Mouse (Mus musculus) forebrain, embryonic 16.5 days (tissue): ENCODE results near the gene Olfr1442. TPM values are rescaled to one million over a fixed set of nuclear protein-coding genes. Genes with fewer than 3 reads are reported as not detected.
"Not testable (repeated sequence)": the region's sequence is repeated elsewhere in the genome, so short reads cannot be mapped to it uniquely, and the experiment has no call there.

Experiments used
- ATAC-seq: fragments of 200-750 bp; cut with Nextera tagmentation; 2 replicates; pipeline ENCODE4 v1.8.0; 2017; ENCODE audit warnings: mild to moderate bottlenecking, moderate library complexity
- H3K27ac ChIP-seq: fragments of 300-500 bp; sonication (generic); 2 replicates; pipeline ENCODE4 v1.5.1; 2014; ENCODE audit warnings: low read length, control low read depth
- H3K27me3 ChIP-seq: fragments of 300-500 bp; sonication (generic); replicated peaks from 2 replicates; pipeline ENCODE4 v1.6.1; 2014; ENCODE audit warnings: low read length; ENCODE audit not compliant: control insufficient read depth, insufficient read depth
- H3K36me3 ChIP-seq: fragments of 300-500 bp; sonication (generic); 2 replicates; pipeline ENCODE4 v1.6.1; 2014; ENCODE audit not compliant: control insufficient read depth, insufficient read depth
- H3K4me1 ChIP-seq: fragments of 300-500 bp; sonication (generic); replicated peaks from 2 replicates; pipeline ENCODE4 v1.6.1; 2014; ENCODE audit warnings: low read length; ENCODE audit not compliant: control insufficient read depth, insufficient read depth
- H3K4me2 ChIP-seq: fragments of 300-500 bp; sonication (generic); 2 replicates; pipeline ENCODE4 v1.6.1; 2014; ENCODE audit warnings: mild to moderate bottlenecking, low read length, control low read depth
- H3K4me3 ChIP-seq: fragments of 300-500 bp; sonication (generic); replicated peaks from 2 replicates; pipeline ENCODE4 v1.5.1; 2014; ENCODE audit warnings: mild to moderate bottlenecking, low read length, control low read depth
- H3K9ac ChIP-seq: fragments of 300-500 bp; sonication (generic); replicated peaks from 2 replicates; pipeline ENCODE4 v1.6.1; 2014; ENCODE audit warnings: low read depth, low read length, control low read depth
- H3K9me3 ChIP-seq: fragments of 300-500 bp; sonication (generic); 2 replicates; pipeline ENCODE4 v1.6.1; 2016; ENCODE audit warnings: low read length; ENCODE audit not compliant: control insufficient read depth
- WGBS: fragments of 180-500 bp; shearing (Covaris S2); extraction: QIAGEN DNeasy Blood & Tissue Kit; methylation state at CpG from one replicate; pipeline ENCODE4 v1.1.7; 2014; 5-methylcytosine and 5-hydroxymethylcytosine counted together
- polyA plus RNA-seq: library from polyadenylated mRNA; unstranded; fragments of >200 nt; fragmentation: Nextera tagmentation; extraction: Ambion mirVana; gene quantifications from 2 replicates; pipeline ENCODE4 v1.2.1, GENCODE M21; 2015

Olfr1442 gene
- polyA plus RNA-seq, 1 experiment from 2014 or later = not detected

DNA sequence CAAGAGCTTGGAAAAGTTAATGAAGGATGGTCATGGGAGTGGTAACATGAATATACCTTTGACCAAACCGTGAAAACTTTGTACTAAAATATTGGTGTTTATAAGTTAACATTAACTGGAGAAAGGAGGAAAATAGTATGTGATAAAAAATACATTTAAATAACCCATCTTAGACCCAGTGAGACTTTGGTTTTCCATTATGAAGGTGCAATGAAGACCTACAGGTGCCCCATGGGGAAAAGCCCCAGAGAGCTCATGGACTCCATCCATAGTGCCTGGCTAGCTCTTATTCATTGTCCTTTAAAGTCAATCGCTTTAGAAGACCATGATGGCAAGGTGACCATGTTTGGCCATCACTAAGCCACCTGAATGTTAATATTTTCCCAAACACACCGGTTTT lies 7.6 kb downstream of the Olfr1442 start, which contains the start of gene Olfr1443:
Gene Olfr1443, plus strand, starts transcription at position 301 of the 400 bp plus-strand sequence.
- 75% methylated on average over 3 of the region's 3 CpGs for WGBS
- no peak within 1 kb of the TSS for H3K4me3 ChIP-seq

DNA sequence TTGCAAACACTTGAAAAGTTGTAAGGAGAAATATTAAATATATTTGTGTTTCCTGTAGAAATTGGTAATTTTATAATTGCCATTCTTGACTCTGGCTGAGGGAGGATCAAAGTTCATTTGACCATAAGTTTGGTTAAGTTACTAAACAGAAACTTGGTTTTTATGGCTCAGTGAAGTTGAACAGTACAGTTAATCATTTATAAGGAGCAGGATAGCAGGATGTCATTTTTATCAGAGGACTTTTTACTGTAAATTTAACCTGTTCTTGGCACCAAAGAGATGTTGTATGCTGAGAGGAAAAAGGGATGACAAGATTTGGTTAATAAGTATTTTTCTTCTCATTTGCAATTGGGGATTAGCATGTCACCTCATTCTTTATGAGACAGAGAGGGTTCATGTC lies 14.4 kb downstream of the Olfr1442 start:
- Histone ChIP-seq H3K9me3 (no peaks in the 10 kb centered on the region), H3K27me3 (no peaks in the 10 kb centered on the region), H3K27ac (no peak overlapping the region), H3K4me1 (no peaks in the 10 kb centered on the region), H3K4me2 (no peak overlapping the region), H3K4me3 (no peak overlapping the region), H3K9ac (no peak overlapping the region), H3K36me3 (no peaks in the 10 kb centered on the region)
- no peak for ATAC-seq

More for the DNA sequence above, 7.6 kb downstream of the Olfr1442 start, which contains the start of gene Olfr1443:
- no peaks in the 10 kb centered on the region for H3K9me3 ChIP-seq
- H3K27me3 ChIP-seq = no peaks in the 10 kb centered on the region
- H3K4me1 ChIP-seq = no peaks in the 10 kb centered on the region
- no peak within 1 kb of the TSS for H3K4me2 ChIP-seq
- no peaks in the 10 kb centered on the region for H3K36me3 ChIP-seq
- H3K27ac ChIP-seq = no peak within 1 kb of the TSS
- no peak for ATAC-seq
- H3K9ac ChIP-seq = no peak within 1 kb of the TSS

DNA sequence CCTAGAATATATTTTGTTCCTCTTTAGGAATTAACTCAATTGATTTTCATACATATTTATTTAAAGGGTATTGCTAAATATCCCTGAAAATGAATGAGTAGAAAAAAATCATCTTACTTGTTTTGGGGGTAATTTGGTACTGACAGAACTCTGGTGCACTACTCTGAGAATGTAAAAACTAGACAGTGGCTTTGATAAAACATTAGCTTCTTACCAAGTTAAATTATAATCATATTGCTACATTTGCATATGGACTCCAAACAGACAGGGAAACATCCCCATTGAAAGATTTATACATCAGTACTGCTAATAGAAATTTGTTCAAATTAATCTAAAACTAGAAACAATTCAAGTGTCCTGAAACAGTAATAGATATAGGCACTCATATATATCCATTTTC lies 15.0 kb downstream of the Olfr1442 start:
- ATAC-seq = no peak
- Histone ChIP-seq H3K36me3 (no peaks in the 10 kb centered on the region), H3K4me2 (no peak overlapping the region), H3K9ac (no peak overlapping the region), H3K9me3 (no peaks in the 10 kb centered on the region), H3K27me3 (no peaks in the 10 kb centered on the region), H3K4me1 (no peaks in the 10 kb centered on the region), H3K27ac (no peak overlapping the region), H3K4me3 (no peak overlapping the region)

DNA sequence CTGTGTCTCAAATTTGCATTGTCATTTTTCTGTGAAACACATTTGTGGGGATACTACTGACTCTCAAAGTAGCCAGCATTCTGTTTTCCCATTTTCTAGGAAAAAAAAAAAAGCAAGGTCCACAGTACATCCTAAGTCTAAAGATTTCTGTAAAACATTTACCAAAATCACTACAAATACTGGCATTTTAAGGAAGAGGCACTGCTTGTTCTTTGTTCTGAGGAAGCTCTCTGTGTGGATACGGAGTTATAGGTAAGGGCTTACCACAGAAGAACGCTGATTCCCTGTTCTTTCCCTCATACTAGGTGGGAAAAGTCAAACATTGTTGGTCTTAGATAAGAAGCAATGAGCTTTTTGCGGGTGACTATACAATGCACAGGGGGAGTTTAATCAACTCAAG lies 25.4 kb downstream of the Olfr1442 start, which contains the start of gene Keg1:
Gene Keg1, plus strand, starts transcription at position 197 of the 400 bp plus-strand sequence.
- Histone ChIP-seq H3K36me3 (no peaks in the 10 kb centered on the region), H3K4me3 (no peak within 1 kb of the TSS), H3K9me3 (no peaks in the 10 kb centered on the region), H3K9ac (no peak within 1 kb of the TSS), H3K27ac (no peak within 1 kb of the TSS), H3K4me1 (no peaks in the 10 kb centered on the region), H3K4me2 (no peak within 1 kb of the TSS), H3K27me3 (no peaks in the 10 kb centered on the region)
- no peak for ATAC-seq
- whole genome bisulfite sequencing = 89% methylated on average over 3 of the region's 3 CpGs

DNA sequence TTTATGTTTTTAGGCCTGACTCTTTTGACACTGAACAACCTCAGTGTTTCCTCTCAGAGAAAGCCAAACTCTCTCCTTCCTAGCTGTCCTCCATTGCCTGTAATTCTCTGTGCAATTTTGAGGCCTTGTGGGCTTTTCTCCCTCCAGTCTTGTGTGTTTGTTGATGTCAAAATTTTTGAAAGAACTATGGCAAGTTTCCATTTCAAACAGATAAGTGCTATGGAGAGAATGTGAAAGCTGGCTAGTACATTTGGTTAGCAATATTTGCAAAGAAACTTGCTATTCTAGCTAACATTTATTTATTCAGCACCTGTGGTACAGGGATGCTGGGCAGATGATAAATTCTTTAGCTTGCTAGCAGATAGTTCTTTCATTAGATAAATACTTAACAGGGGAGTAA lies 26.0 kb downstream of the Olfr1442 start:
- H3K9me3 ChIP-seq = no peaks in the 10 kb centered on the region
- H3K27me3 ChIP-seq = no peaks in the 10 kb centered on the region
- no peak overlapping the region for H3K4me3 ChIP-seq
- no peaks in the 10 kb centered on the region for H3K36me3 ChIP-seq
- no peak for ATAC-seq
- no peak overlapping the region for H3K9ac ChIP-seq
- no peaks in the 10 kb centered on the region for H3K4me1 ChIP-seq
- H3K4me2 ChIP-seq = no peak overlapping the region
- H3K27ac ChIP-seq = no peak overlapping the region

DNA sequence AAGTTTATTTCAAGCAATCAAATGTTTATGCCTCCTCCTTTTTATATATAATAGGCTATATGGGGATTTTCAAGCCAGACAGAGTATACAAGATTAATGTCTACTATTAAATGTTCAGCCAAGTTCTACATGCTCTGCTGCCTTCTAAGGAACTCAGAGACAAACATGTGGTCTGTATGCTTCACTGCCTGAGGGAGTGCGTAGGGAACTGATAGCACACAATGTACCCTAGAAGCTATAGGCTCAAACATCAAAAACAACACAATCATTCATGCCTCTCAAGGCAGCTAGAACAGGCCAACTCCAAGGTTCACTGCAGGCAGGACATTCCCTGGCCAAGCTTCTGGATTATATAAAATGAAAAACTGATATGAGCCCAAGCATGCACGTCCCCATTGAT lies 38.2 kb downstream of the Olfr1442 start:
- H3K9ac ChIP-seq = no peak overlapping the region
- ATAC-seq = no peak
- 92% methylated on average over 2 of the region's 2 CpGs for WGBS

DNA sequence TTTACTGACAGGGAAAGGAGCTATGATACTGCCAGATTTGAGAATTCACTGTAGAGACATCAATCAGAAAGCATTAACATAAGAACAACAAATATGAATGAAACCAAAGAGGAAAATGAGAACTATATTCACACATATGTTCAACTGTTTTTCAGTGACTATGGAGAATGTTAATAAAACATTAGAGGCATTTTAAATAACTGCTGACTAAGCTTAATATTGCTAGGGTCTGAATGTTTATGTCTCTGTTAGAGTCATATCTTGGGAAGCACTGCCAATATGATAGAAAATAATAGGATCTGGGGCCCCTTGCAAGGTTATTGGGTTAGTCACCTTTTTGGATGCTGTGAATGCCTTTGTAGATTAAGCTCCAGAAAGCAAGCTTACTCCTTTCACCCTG lies 38.7 kb downstream of the Olfr1442 start:
- Histone ChIP-seq H3K27me3 (no peaks in the 10 kb centered on the region), H3K4me2 (no peak overlapping the region), H3K4me3 (no peak overlapping the region), H3K36me3 (no peaks in the 10 kb centered on the region), H3K9ac (no peak overlapping the region), H3K4me1 (no peaks in the 10 kb centered on the region), H3K9me3 (no peaks in the 10 kb centered on the region), H3K27ac (no peak overlapping the region)
- ATAC-seq = no peak

More for the DNA sequence above, 38.2 kb downstream of the Olfr1442 start:
- Histone ChIP-seq H3K4me1 (no peaks in the 10 kb centered on the region), H3K4me2 (no peak overlapping the region), H3K4me3 (no peak overlapping the region), H3K9me3 (no peaks in the 10 kb centered on the region), H3K27ac (no peak overlapping the region), H3K36me3 (no peaks in the 10 kb centered on the region), H3K27me3 (no peaks in the 10 kb centered on the region)

DNA sequence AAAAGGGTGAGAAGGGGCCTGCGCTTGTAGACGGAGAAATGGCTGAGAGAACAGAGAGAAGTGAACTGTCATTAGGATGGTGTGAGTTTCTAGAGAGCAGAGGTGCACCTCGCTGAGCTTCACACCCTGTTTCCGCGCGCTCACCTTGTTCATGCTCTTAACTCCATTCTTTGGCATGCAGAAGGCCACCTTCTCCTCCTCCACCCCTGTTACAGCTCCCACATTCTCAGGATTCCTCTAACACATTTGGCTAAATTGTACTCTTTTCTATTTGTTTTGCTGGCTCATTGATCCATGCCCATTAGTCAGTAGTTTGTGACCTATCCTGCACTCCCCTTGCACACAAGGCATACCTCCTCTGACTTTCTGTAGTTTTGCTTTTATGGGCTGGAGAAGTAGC lies 49.0 kb downstream of the Olfr1442 start:
- no peaks in the 10 kb centered on the region for H3K36me3 ChIP-seq
- H3K9ac ChIP-seq = no peak overlapping the region
- H3K4me1 ChIP-seq = no peaks in the 10 kb centered on the region
- no peak overlapping the region for H3K27ac ChIP-seq
- H3K9me3 ChIP-seq = no peaks in the 10 kb centered on the region
- 83% methylated on average over 6 of the region's 6 CpGs for WGBS
- no peaks in the 10 kb centered on the region for H3K27me3 ChIP-seq
- ATAC-seq = no peak
- no peak overlapping the region for H3K4me3 ChIP-seq
- H3K4me2 ChIP-seq = no peak overlapping the region

DNA sequence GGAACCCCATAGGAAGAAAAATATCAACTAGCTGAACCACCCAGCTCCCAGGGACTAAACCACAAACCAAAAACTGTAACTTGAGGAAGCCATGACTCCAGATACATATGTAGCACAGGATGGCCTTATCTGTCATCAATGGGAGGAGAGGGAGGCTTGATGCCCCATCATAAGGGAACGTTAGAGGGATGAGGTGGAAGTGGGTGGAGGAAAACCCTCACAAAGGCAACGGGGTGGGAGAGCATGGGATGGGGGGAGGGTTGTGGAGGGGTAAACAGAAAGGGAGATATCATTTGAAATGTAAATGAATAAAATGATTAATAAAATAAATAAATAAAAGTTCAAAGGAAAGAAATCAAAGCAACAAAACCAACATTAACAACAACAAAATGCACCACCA lies 50.2 kb downstream of the Olfr1442 start:
- 58% methylated on average over 2 of the region's 2 CpGs for WGBS
- no peak overlapping the region for H3K4me3 ChIP-seq
- H3K4me1 ChIP-seq = no peaks in the 10 kb centered on the region
- H3K36me3 ChIP-seq = no peaks in the 10 kb centered on the region
- ATAC-seq = no peak
- H3K9me3 ChIP-seq = no peaks in the 10 kb centered on the region
- no peaks in the 10 kb centered on the region for H3K27me3 ChIP-seq
- no peak overlapping the region for H3K27ac ChIP-seq
- no peak overlapping the region for H3K4me2 ChIP-seq
- no peak overlapping the region for H3K9ac ChIP-seq

DNA sequence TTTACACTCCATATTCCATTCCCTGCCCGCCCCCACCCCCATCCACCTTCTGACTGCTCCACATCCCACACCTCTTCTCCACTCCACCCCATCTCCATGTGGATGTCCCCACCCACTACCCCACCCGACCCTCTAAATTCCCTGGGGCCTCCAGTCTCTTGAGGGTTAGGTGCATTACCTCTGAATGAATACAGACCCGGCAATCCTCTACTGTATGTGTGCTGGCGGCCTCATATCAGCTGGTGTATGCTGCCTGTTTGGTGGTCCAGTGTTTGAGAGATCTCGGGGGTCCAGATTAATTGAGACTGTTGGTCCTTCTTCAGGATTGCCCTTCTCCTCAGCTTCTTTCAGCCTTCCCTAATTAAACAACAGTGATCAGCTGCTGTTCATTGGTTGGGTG lies 50.7 kb downstream of the Olfr1442 start:
- not testable (repeated sequence) for H3K4me3 ChIP-seq, H3K9ac ChIP-seq, H3K4me2 ChIP-seq, H3K27me3 ChIP-seq, H3K36me3 ChIP-seq, H3K27ac ChIP-seq, H3K9me3 ChIP-seq, H3K4me1 ChIP-seq, ATAC-seq
- 90% methylated on average over 5 of the region's 5 CpGs for WGBS
